Mouse (Mus musculus) erythroblast, embryonic 14.5 days (primary cell): ENCODE measurements around the gene Tmem9.

Experiments
- GATA1 ChIP-seq: IDR thresholded peaks from 2 replicates; pipeline ENCODE4 v1.6.1; 2012; ENCODE audit warnings: low read length, inconsistent platforms, mixed read lengths
- TAL1 ChIP-seq: IDR thresholded peaks from 3 replicates; pipeline ENCODE4 v1.6.1; 2012; ENCODE audit warnings: low read length, inconsistent platforms, mixed read lengths

- no peak for TF ChIP-seq GATA1
- no peak for TF ChIP-seq TAL1
These were observed 14.5 kb upstream of the Tmem9 start for GRCm38 (mm10) chr1:135993470-135993869.
